Mouse (Mus musculus) midbrain, embryonic 10.5 days (tissue): ENCODE measurements at regions not wholly inside any gene's neighbourhood (a gene's known extent, or its start where the extent isn't known, plus 50 kb on each side); places are given as distances from the start of the nearest gene placed in this dataset.

ENCODE experiments used
- DNase-seq: peaks from one replicate; pipeline ENCODE4 v3.0.0-alpha.2; 2017; ENCODE audit warnings: low spot score
- H3K27ac ChIP-seq: fragments of 300-500 bp; sonication (generic); replicated peaks from 2 replicates; pipeline ENCODE4 v1.5.1; 2016; ENCODE audit warnings: mild to moderate bottlenecking
- H3K27me3 ChIP-seq: fragments of 300-500 bp; sonication (generic); 2 replicates; pipeline ENCODE4 v1.6.1; 2016; ENCODE audit warnings: low read depth, mild to moderate bottlenecking; ENCODE audit not compliant: poor library complexity, severe bottlenecking
- H3K36me3 ChIP-seq: fragments of 300-500 bp; sonication (generic); 2 replicates; pipeline ENCODE4 v1.6.1; 2016; ENCODE audit warnings: mild to moderate bottlenecking, moderate library complexity
- H3K4me1 ChIP-seq: fragments of 300-500 bp; sonication (generic); 2 replicates; pipeline ENCODE4 v1.6.1; 2016
- H3K4me3 ChIP-seq: fragments of 300-500 bp; sonication (generic); 2 replicates; pipeline ENCODE4 v1.5.1; 2016; ENCODE audit warnings: mild to moderate bottlenecking, moderate library complexity
- H3K9me3 ChIP-seq: fragments of 300-500 bp; sonication (generic); replicated peaks from 2 replicates; pipeline ENCODE4 v1.6.1; 2016; ENCODE audit warnings: mild to moderate bottlenecking
- WGBS: fragments of 180-500 bp; shearing (Covaris S2); methylation state at CpG from one replicate; pipeline ENCODE4 v1.1.7; 2016; 5-methylcytosine and 5-hydroxymethylcytosine counted together

- WGBS = 81% methylated on average over 4 of the region's 4 CpGs
- no peak for DNase-seq
- Histone ChIP-seq H3K36me3 (no peaks in the 10 kb centered on the region), H3K9me3 (no peaks in the 10 kb centered on the region), H3K27me3 (no peaks in the 10 kb centered on the region), H3K27ac (no peak overlapping the region), H3K4me1 (peaks cover 15% of the 10 kb centered on the region; the same call in 1 of the 2 replicates), H3K4me3 (no peak overlapping the region)
These were observed 188.8 kb upstream of the Agap1 start for GRCm38 (mm10) chr1:89265771-89266170.

GRCm38 (mm10) chr1:89268806-89269205, 185.8 kb upstream of the Agap1 start:
- no peaks in the 10 kb centered on the region for H3K27me3 ChIP-seq
- H3K9me3 ChIP-seq = no peaks in the 10 kb centered on the region
- no peak for DNase-seq
- no peaks in the 10 kb centered on the region for H3K36me3 ChIP-seq
- peaks cover 16% of the 10 kb centered on the region; the same call in 1 of the 2 replicates for H3K4me1 ChIP-seq
- no peak overlapping the region for H3K4me3 ChIP-seq
- 78% methylated on average over 2 of the region's 2 CpGs for WGBS
- no peak overlapping the region for H3K27ac ChIP-seq

GRCm38 (mm10) chr1:89271743-89272142, 182.9 kb upstream of the Agap1 start:
- no peaks in the 10 kb centered on the region for H3K27me3 ChIP-seq
- H3K9me3 ChIP-seq = no peaks in the 10 kb centered on the region
- DNase-seq = no peak
- WGBS = 85% methylated on average over 8 of the region's 8 CpGs
- no peaks in the 10 kb centered on the region for H3K36me3 ChIP-seq
- no peak overlapping the region for H3K4me3 ChIP-seq
- H3K4me1 ChIP-seq = peaks cover 16% of the 10 kb centered on the region; the same call in 1 of the 2 replicates
- no peak overlapping the region for H3K27ac ChIP-seq

GRCm38 (mm10) chr1:89273021-89273420, 181.6 kb upstream of the Agap1 start:
- Histone ChIP-seq H3K9me3 (no peaks in the 10 kb centered on the region), H3K36me3 (no peaks in the 10 kb centered on the region), H3K27ac (no peak overlapping the region), H3K4me3 (no peak overlapping the region), H3K4me1 (peaks cover 16% of the 10 kb centered on the region; the same call in 1 of the 2 replicates), H3K27me3 (no peaks in the 10 kb centered on the region)
- no peak for DNase-seq
- WGBS = 94% methylated on average over 10 of the region's 10 CpGs

GRCm38 (mm10) chr1:89273786-89274362, 180.7 kb upstream of the Agap1 start:
- 92% methylated on average over 10 of the region's 10 CpGs for WGBS
- H3K27ac ChIP-seq = no peak overlapping the region
- H3K4me3 ChIP-seq = no peak overlapping the region
- DNase-seq = no peak
- peaks cover 13% of the 10 kb centered on the region; the same call in 1 of the 2 replicates for H3K4me1 ChIP-seq
- H3K9me3 ChIP-seq = no peaks in the 10 kb centered on the region
- H3K36me3 ChIP-seq = no peaks in the 10 kb centered on the region
- H3K27me3 ChIP-seq = no peaks in the 10 kb centered on the region

- WGBS = 86% methylated on average over 5 of the region's 5 CpGs
- no peak overlapping the region for H3K4me3 ChIP-seq
- no peak for DNase-seq
- no peaks in the 10 kb centered on the region for H3K4me1 ChIP-seq
- no peaks in the 10 kb centered on the region for H3K9me3 ChIP-seq
- no peaks in the 10 kb centered on the region for H3K36me3 ChIP-seq
- H3K27me3 ChIP-seq = no peaks in the 10 kb centered on the region
- H3K27ac ChIP-seq = no peak overlapping the region
These were observed 175.2 kb upstream of the Agap1 start for GRCm38 (mm10) chr1:89279382-89279781.

- Histone ChIP-seq H3K4me3 (no peak overlapping the region), H3K27me3 (no peaks in the 10 kb centered on the region), H3K27ac (no peak overlapping the region), H3K36me3 (no peaks in the 10 kb centered on the region), H3K4me1 (peaks cover 3% of the 10 kb centered on the region; the same call in 1 of the 2 replicates), H3K9me3 (no peaks in the 10 kb centered on the region)
- WGBS = 60% methylated on average over 1 of the region's 1 CpGs
- no peak for DNase-seq
These were observed 173.4 kb upstream of the Agap1 start for GRCm38 (mm10) chr1:89281107-89281655.

GRCm38 (mm10) chr1:89285041-89285440, 169.6 kb upstream of the Agap1 start:
- WGBS = 80% methylated on average over 4 of the region's 4 CpGs
- no peaks in the 10 kb centered on the region for H3K27me3 ChIP-seq
- no peak for DNase-seq
- H3K27ac ChIP-seq = no peak overlapping the region
- H3K4me1 ChIP-seq = peaks cover 3% of the 10 kb centered on the region; the same call in 1 of the 2 replicates
- no peak overlapping the region for H3K4me3 ChIP-seq
- no peaks in the 10 kb centered on the region for H3K9me3 ChIP-seq
- H3K36me3 ChIP-seq = no peaks in the 10 kb centered on the region

- Histone ChIP-seq H3K4me1 (peaks cover 3% of the 10 kb centered on the region; the same call in 1 of the 2 replicates), H3K9me3 (no peaks in the 10 kb centered on the region), H3K27me3 (no peaks in the 10 kb centered on the region), H3K27ac (no peak overlapping the region), H3K4me3 (no peak overlapping the region), H3K36me3 (no peaks in the 10 kb centered on the region)
- no peak for DNase-seq
- 93% methylated on average over 10 of the region's 10 CpGs for WGBS
These were observed 167.3 kb upstream of the Agap1 start for GRCm38 (mm10) chr1:89287136-89287795.

GRCm38 (mm10) chr1:89288001-89288400, 166.6 kb upstream of the Agap1 start:
- Histone ChIP-seq H3K36me3 (no peaks in the 10 kb centered on the region), H3K27me3 (no peaks in the 10 kb centered on the region), H3K9me3 (no peaks in the 10 kb centered on the region), H3K4me3 (no peak overlapping the region), H3K4me1 (peaks cover 3% of the 10 kb centered on the region; the same call in 1 of the 2 replicates), H3K27ac (no peak overlapping the region)
- DNase-seq = no peak

GRCm38 (mm10) chr1:89288921-89289320, 165.7 kb upstream of the Agap1 start:
- Histone ChIP-seq H3K4me3 (no peak overlapping the region), H3K9me3 (no peaks in the 10 kb centered on the region), H3K27me3 (no peaks in the 10 kb centered on the region), H3K4me1 (peaks cover 3% of the 10 kb centered on the region; the same call in 1 of the 2 replicates), H3K27ac (no peak overlapping the region), H3K36me3 (no peaks in the 10 kb centered on the region)
- no peak for DNase-seq
- WGBS = 81% methylated on average over 2 of the region's 2 CpGs

GRCm38 (mm10) chr1:89296691-89297090, 157.9 kb upstream of the Agap1 start:
- no peak overlapping the region for H3K27ac ChIP-seq
- H3K4me1 ChIP-seq = peaks cover 14% of the 10 kb centered on the region
- H3K27me3 ChIP-seq = peaks cover 8% of the 10 kb centered on the region; the same call in 1 of the 2 replicates
- H3K9me3 ChIP-seq = no peaks in the 10 kb centered on the region
- H3K4me3 ChIP-seq = no peak overlapping the region
- DNase-seq = no peak
- 81% methylated on average over 3 of the region's 3 CpGs for WGBS
- H3K36me3 ChIP-seq = no peaks in the 10 kb centered on the region

- 89% methylated on average over 11 of the region's 11 CpGs for WGBS
These were observed 156.8 kb upstream of the Agap1 start for GRCm38 (mm10) chr1:89297766-89298165.

More at GRCm38 (mm10) chr1:89297766-89298165, 156.8 kb upstream of the Agap1 start:
- DNase-seq = no peak
- H3K36me3 ChIP-seq = no peaks in the 10 kb centered on the region
- no peaks in the 10 kb centered on the region for H3K9me3 ChIP-seq
- peaks cover 22% of the 10 kb centered on the region for H3K4me1 ChIP-seq
- peaks cover 10% of the 10 kb centered on the region; the same call in 1 of the 2 replicates for H3K27me3 ChIP-seq
- H3K27ac ChIP-seq = no peak overlapping the region
- no peak overlapping the region for H3K4me3 ChIP-seq
